Mouse (Mus musculus): ENCODE data around the gene Ormdl2.

DNA sequence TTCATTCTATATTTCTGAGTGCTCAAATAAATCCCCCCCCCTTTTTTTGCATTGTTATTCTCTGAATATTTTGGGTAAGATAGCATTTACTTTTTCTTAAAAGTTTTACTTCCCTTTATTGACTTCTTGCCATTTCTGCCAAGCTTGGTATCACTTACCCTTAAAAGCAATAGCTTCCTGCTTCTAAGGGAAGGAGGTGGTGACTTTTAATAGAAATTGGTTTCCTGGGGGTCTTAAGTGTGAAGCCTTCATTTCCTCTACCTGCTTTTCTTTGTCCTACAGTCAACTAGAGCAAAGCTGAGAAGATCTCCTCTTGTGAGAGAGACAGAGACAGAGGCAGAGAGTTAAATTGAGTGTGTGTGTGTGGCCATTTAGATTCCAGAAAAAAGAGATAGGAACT lies 39.7 kb upstream of the Ormdl2 start:
- TF ChIP-seq CTCF (IDR thresholded peaks at IDR 0.05) (no peak), EP300 (IDR thresholded peaks at IDR 0.05) (no peak)

Data from lung, postnatal 0 days (tissue).